Mouse (Mus musculus) left cerebral cortex, adult 9 months (tissue): Measurements from ENCODE around the gene Cdk5.
"Not testable (repeated sequence)": the region's sequence is repeated elsewhere in the genome, so short reads cannot be mapped to it uniquely, and the experiment has no call there.

ENCODE experiments used
- DNase-seq, 2 experiments: peaks; one replicate each; pipeline ENCODE4 v3.0.0; 2022; ENCODE audit warnings: low spot score in 2 of 2

Cdk5 gene

DNA sequence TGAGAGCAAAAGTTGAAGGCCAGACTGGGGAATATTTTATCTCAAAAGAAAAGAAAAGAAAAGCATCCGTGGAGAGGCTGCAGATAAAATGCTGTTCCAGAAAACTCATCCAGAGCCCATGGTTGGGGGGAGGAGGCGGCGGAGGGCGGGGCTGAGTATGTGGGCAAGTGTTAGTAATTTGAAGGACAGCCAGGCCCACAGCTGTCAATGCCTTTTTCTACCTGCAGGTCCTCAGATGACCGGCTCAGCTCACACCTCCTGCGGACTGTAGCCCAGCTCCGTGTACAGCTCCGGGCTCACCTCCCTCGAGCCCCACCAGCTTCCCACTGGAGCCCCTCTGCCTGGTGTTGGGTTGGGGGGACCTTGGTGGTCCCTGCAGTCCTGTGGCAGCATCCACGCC is 23.6 kb downstream of the Cdk5 start:
- no peak for DNase-seq

GRCm38 (mm10) chr5:24396254-24396653 is 27.1 kb downstream of the Cdk5 start:
- DNase-seq: not testable (repeated sequence)

DNA sequence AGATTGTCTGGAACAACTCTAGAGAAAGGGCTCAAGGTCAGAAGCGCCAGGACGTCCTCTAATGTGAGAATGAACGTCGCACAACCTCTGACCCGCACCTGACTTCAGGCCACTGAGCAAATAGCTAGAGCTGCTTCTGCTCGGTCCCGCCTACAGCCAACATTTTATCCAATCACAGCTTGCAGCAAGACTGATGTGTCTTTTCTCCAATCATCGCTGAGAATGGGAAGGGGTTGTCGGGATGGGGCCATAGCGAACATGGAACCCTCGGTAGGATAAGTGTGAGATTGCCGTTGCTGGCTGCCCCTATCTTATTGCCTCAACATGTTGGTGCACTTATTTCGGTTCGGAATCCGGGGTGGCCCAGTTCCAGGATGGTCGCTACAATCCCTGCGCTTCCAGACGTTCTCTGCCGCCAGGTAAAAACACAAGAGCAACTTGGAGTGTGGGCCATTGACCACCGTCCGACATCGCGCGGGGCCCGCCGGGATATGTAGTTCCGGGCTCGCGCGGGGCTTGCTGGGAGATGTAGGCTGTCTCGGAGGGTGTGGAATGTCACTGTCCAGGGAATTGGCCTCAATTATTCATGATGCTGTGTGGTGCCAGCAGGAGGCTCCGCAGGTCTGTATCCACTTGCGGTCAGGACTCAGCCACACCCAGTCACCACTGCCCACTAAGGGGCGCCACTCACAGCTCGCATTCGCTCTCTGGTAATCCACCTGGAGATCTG is 29.0 kb downstream of the Cdk5 start:
- peak; percentile 95 to 98 for DNase-seq

GRCm38 (mm10) chr5:24393392-24393997 is 29.8 kb downstream of the Cdk5 start, which contains the start of gene Abcb8:
Gene Abcb8 (plus strand): TSS chr5:24393663.
- peak; percentile 77 to 93 for DNase-seq

DNA sequence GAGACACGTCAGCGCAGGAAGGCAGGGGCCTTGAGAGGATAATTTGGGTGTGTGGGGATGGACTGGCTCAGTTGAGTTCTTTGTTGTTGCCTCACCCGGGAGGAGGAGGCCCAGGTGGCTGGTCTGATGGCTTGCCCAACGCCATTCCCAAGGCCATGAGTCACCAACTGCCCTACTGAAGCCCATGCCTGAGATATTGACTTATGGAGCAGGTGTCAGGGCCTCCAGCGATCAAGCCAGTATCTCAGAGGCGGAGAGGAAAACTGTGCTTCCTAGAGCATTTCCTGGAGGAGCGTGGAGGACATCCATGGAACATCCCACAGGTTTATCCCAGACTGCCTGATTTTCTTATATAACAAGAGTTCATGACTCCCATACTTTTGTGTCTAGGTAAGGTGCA is 30.6 kb downstream of the Cdk5 start:
- DNase-seq: no peak

GRCm38 (mm10) chr5:24391864-24392263 is 31.5 kb downstream of the Cdk5 start, which contains the start of gene Atg9b:
Gene Atg9b (minus strand): TSS chr5:24392143.
- no peak for DNase-seq

- DNase-seq: no peak
These were observed 33.7 kb downstream of the Cdk5 start for GRCm38 (mm10) chr5:24389658-24390020.

DNA sequence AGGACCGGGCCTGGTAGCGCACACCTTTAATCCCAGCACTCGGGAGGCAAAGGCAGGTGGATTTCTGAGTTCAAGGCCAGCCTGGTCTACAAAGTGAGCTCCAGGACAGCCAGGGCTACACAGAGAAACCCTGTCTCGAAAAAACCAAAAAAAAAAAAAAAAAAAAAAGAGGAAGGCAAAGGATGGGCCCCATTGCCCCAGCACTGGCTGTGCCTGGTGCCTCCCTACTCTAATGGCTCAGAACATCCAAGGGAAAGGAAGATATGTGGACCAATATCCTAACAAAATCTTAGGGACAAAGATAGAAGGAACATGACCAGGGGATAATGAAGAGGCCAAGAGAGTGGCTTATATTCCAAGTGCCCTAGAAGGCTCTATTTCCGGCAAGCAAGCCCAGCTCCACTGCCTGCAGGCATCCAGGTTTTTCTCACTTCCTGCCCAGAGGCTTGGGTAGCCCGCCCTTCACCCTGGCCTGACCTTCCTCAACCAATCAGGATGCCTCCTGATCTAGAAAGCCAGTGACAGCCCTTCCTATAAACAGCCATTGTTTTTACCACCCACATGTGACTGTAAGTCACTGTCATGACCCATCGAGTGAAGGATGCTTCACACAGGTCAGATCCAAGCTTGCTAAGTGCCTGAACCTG is 34.2 kb downstream of the Cdk5 start:
- DNase-seq: no peak

GRCm38 (mm10) chr5:24388246-24388915 is 34.9 kb downstream of the Cdk5 start:
- no peak for DNase-seq

GRCm38 (mm10) chr5:24387264-24388241 is 35.8 kb downstream of the Cdk5 start:
- peak in 1 of 2 experiments; percentile 76 for DNase-seq

- no peak for DNase-seq
These were observed 37.3 kb downstream of the Cdk5 start for GRCm38 (mm10) chr5:24385887-24386550.

- DNase-seq: no peak
These were observed 38.0 kb downstream of the Cdk5 start for GRCm38 (mm10) chr5:24385374-24385773.

GRCm38 (mm10) chr5:24384407-24384806 is 38.9 kb downstream of the Cdk5 start:
- DNase-seq: peak in 1 of 2 experiments; percentile 68

GRCm38 (mm10) chr5:24383026-24383859 is 40.1 kb downstream of the Cdk5 start:
- peak; percentile 83 to 94 for DNase-seq

DNA sequence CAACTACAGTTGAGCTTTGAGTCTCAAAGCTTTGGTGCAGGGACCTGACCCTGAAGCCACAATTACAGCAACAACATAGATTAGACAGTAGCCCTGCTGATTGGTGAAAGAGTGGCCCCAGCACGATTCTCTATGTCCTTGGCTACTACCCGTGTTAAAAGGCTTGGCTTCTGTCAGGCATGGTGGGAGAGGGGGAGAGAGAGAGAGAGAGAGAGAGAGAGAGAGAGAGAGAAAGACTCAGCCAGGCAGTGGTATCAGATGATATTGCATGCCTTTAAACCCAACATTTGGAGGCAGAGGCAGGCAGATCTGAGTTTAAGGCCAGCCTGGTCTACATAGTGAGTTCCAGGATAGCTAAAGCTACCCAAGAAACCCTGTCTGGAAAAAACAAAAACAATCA is 41.3 kb downstream of the Cdk5 start:
- DNase-seq: no peak

- DNase-seq: no peak
These were observed 41.8 kb downstream of the Cdk5 start for GRCm38 (mm10) chr5:24381486-24381885.

DNA sequence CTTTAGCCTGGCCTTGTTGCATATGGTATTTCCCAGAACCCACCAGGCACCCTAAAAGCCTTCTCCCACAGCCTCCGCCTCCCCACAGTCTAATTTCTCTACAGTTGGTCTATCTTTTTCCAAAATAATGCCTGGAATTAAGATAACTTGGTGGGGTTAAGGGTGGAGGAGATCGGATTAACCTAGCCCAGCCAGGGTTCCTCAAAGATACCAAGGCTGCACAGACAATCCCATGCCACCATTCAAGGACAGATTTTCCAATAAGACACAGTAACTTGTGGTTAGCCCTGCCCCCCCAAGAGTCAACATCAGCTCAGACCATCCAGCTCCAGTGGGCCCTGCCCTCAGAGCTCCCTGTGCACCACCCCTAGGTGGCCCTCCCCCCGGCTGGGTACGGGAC is 42.8 kb downstream of the Cdk5 start:
- DNase-seq: no peak

GRCm38 (mm10) chr5:24379501-24379900 is 43.8 kb downstream of the Cdk5 start:
- no peak for DNase-seq

GRCm38 (mm10) chr5:24378700-24379099 is 44.6 kb downstream of the Cdk5 start:
- no peak for DNase-seq
